Mouse (Mus musculus) T-helper 17 cell (primary cell): ENCODE results near the gene Donson.

ENCODE experiments used
- in situ Hi-C, 2 experiments: fragments of 300-600 bp; cut with MboI, MseI; formaldehyde crosslinking; loops; 1 replicate in 1 of 2; 2 replicates in 1 of 2; pipeline ENCODE4 v1.15.1; 2025; ENCODE audit warnings: high pct_unique_total_duplicates in 2 of 2

Gene Donson

GRCm38 (mm10) chr16:91694455-91695084, 6.0 kb upstream of the Donson start:
- in situ Hi-C loops: no loop called here

GRCm38 (mm10) chr16:91689791-91690190, 1.2 kb upstream of the Donson start:
- in situ Hi-C loops: loop anchor here in 1 of 2 experiments (10.0 kb wide), 1 partner anchor 1425 kb away; no protein-coding TSS in a partner anchor

- in situ Hi-C loops: loop anchor here in 1 of 2 experiments (10.0 kb wide), 1 partner anchor 1423 kb away; no protein-coding TSS in a partner anchor
Measured at GRCm38 (mm10) chr16:91688023-91688618, 449 bp downstream of the Donson start.

GRCm38 (mm10) chr16:91686369-91686768, 2.2 kb downstream of the Donson start:
- in situ Hi-C loops: loop anchor here in 1 of 2 experiments (10.0 kb wide), 1 partner anchor 1422 kb away; no protein-coding TSS in a partner anchor

- in situ Hi-C loops: loop anchor here in 1 of 2 experiments (10.0 kb wide), 1 partner anchor 1421 kb away; no protein-coding TSS in a partner anchor
Measured at GRCm38 (mm10) chr16:91685526-91685925, 3.0 kb downstream of the Donson start.

- in situ Hi-C loops: loop anchor here in 1 of 2 experiments (10.0 kb wide), 1 partner anchor 1416 kb away; no protein-coding TSS in a partner anchor
Measured at GRCm38 (mm10) chr16:91680656-91681055, 7.9 kb downstream of the Donson start.

GRCm38 (mm10) chr16:91678147-91678911, 10.2 kb downstream of the Donson start:
- in situ Hi-C loops: no loop called here

- in situ Hi-C loops: loop anchor here (5.0 to 25.0 kb wide), 3 partner anchors 37 to 1138 kb away; no protein-coding TSS in a partner anchor
Measured at GRCm38 (mm10) chr16:91674500-91674899, 14.1 kb downstream of the Donson start.

GRCm38 (mm10) chr16:91663795-91664194, 24.8 kb downstream of the Donson start:
- in situ Hi-C loops: loop anchor here in 1 of 2 experiments (10.0 to 25.0 kb wide), 2 partner anchors 149 to 1149 kb away; no protein-coding TSS in a partner anchor

- in situ Hi-C loops: loop anchor here in 1 of 2 experiments (10.0 to 25.0 kb wide), 2 partner anchors 148 to 1150 kb away; no protein-coding TSS in a partner anchor
Measured at GRCm38 (mm10) chr16:91662336-91662735, 26.2 kb downstream of the Donson start.

- in situ Hi-C loops: loop anchor here in 1 of 2 experiments (10.0 to 25.0 kb wide), 2 partner anchors 147 to 1151 kb away; no protein-coding TSS in a partner anchor
Measured at GRCm38 (mm10) chr16:91661397-91661796, 27.2 kb downstream of the Donson start.

GRCm38 (mm10) chr16:91659798-91660197, 28.8 kb downstream of the Donson start:
- in situ Hi-C loops: loop anchor here in 1 of 2 experiments (10.0 to 25.0 kb wide), 3 partner anchors 145 to 1153 kb away; partner anchors contain the start of gene Paxbp1

GRCm38 (mm10) chr16:91658471-91658870, 30.1 kb downstream of the Donson start:
- in situ Hi-C loops: loop anchor here in 1 of 2 experiments (10.0 to 25.0 kb wide), 2 partner anchors 614 to 1154 kb away; partner anchors contain the start of gene Paxbp1

- in situ Hi-C loops: loop anchor here in 1 of 2 experiments (10.0 to 25.0 kb wide), 2 partner anchors 612 to 1155 kb away; partner anchors contain the start of gene Paxbp1
Measured at GRCm38 (mm10) chr16:91657285-91657684, 31.3 kb downstream of the Donson start.

GRCm38 (mm10) chr16:91655285-91655684, 33.3 kb downstream of the Donson start:
- in situ Hi-C loops: loop anchor here in 1 of 2 experiments (10.0 to 25.0 kb wide), 2 partner anchors 610 to 1157 kb away; partner anchors contain the start of gene Paxbp1

- in situ Hi-C loops: loop anchor here in 1 of 2 experiments (10.0 to 25.0 kb wide), 2 partner anchors 607 to 1160 kb away; partner anchors contain the start of gene Paxbp1
Measured at GRCm38 (mm10) chr16:91652191-91652590, 36.4 kb downstream of the Donson start.

- in situ Hi-C loops: loop anchor here (10.0 to 25.0 kb wide), 3 partner anchors 605 to 1412 kb away; partner anchors contain the start of gene Paxbp1 (in 1 of the 2)
Measured at GRCm38 (mm10) chr16:91649781-91650180, 38.8 kb downstream of the Donson start.

- in situ Hi-C loops: loop anchor here in 1 of 2 experiments (25.0 kb wide), 1 partner anchor 1412 kb away; no protein-coding TSS in a partner anchor
Measured at GRCm38 (mm10) chr16:91649246-91649645, 39.3 kb downstream of the Donson start.

GRCm38 (mm10) chr16:91648220-91648550, 40.4 kb downstream of the Donson start:
- in situ Hi-C loops: loop anchor here in 1 of 2 experiments (25.0 kb wide), 1 partner anchor 1411 kb away; no protein-coding TSS in a partner anchor

- in situ Hi-C loops: loop anchor here in 1 of 2 experiments (25.0 kb wide), 1 partner anchor 1410 kb away; no protein-coding TSS in a partner anchor
Measured at GRCm38 (mm10) chr16:91647461-91648219, 40.9 kb downstream of the Donson start, which contains the start of gene Son. Gene Son, plus strand, starts transcription at chr16:91647506.
